Mouse (Mus musculus) neural tube, embryonic 10.5 days (tissue): ENCODE measurements around the gene Orai2.
"Not testable (repeated sequence)": the region's sequence is repeated elsewhere in the genome, so short reads cannot be mapped to it uniquely, and the experiment has no call there.

Experiments
- DNase-seq: peaks from one replicate; pipeline ENCODE4 v3.0.0-alpha.2; 2017; ENCODE audit warnings: low spot score; ENCODE audit errors: extremely low spot score

Gene Orai2

GRCm38 (mm10) chr5:136137658-136138274 is 32.7 kb downstream of the Orai2 start:
- DNase-seq = peak; percentile 41

- DNase-seq = no peak
Measured at GRCm38 (mm10) chr5:136136292-136136990, 34.1 kb downstream of the Orai2 start.

- DNase-seq = peak; percentile 95
Measured at GRCm38 (mm10) chr5:136135571-136136291, 34.8 kb downstream of the Orai2 start, which contains the start of the genes Lrwd1 and Alkbh4. Lrwd1 (minus strand) TSS chr5:136136074. Alkbh4 (plus strand) TSS chr5:136136146.

GRCm38 (mm10) chr5:136122165-136122564 is 48.3 kb downstream of the Orai2 start:
- no peak for DNase-seq

GRCm38 (mm10) chr5:136116784-136117112 is 53.8 kb downstream of the Orai2 start:
- no peak for DNase-seq

- peak; percentile 99 for DNase-seq
Measured at GRCm38 (mm10) chr5:136115891-136116783, 54.4 kb downstream of the Orai2 start, which contains the start of gene Polr2j. Polr2j (plus strand) TSS chr5:136116631.

GRCm38 (mm10) chr5:136113546-136113945 is 57.0 kb downstream of the Orai2 start:
- DNase-seq = not testable (repeated sequence)

- DNase-seq = no peak
Measured at GRCm38 (mm10) chr5:136109042-136109441, 61.5 kb downstream of the Orai2 start.

- DNase-seq = no peak
Measured at GRCm38 (mm10) chr5:136108486-136108885, 62.0 kb downstream of the Orai2 start.

GRCm38 (mm10) chr5:136104511-136104910 is 66.0 kb downstream of the Orai2 start:
- no peak for DNase-seq

GRCm38 (mm10) chr5:136102099-136102820 is 68.3 kb downstream of the Orai2 start:
- DNase-seq = peak; percentile 74

GRCm38 (mm10) chr5:136098536-136098935 is 72.0 kb downstream of the Orai2 start:
- no peak for DNase-seq
